Mouse (Mus musculus): ENCODE results near the gene Cdh3. TPM values are rescaled to one million over a fixed set of nuclear protein-coding genes. Genes with fewer than 3 reads are reported as not detected.

Gene Cdh3
- total and polyA plus RNA-seq, 3 experiments, result not detected

DNA sequence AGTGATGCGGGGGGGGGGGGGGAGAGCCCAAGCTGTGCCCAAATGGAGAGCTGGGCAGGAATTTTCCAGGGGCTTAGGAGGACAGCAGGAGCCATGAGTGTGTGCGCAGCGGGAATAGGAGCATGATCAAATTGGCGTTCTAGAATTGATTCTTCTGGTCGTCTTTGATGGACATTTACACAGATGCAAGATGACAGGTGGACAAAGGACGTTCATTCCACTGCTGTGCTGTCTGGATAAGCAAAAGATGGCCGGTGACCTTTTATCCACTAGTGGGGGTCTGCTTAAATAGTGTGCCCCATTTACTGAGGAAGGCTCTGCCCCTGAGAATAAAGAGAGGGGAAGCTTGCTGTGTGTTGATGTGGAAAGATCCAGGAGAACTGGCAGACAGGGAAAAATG lies 58.3 kb downstream of the Cdh3 start:
- Histone ChIP-seq H3K36me3 (ENCODE audit: control insufficient read depth in 1 of 2, insufficient read depth in 2 of 2, low read length in 2 of 2) (no peaks in the 10 kb centered on the region), H3K9ac (ENCODE audit: control insufficient read depth, low read depth, low read length, poor library complexity, severe bottlenecking) (no peak overlapping the region), H3K4me3 (ENCODE audit: control insufficient read depth in 1 of 2, insufficient read depth in 1 of 2, low read depth in 2 of 2, low read length in 2 of 2) (no peak overlapping the region), H3K9me3 (replicated peaks; ENCODE audit: insufficient read depth, low read length) (no peaks in the 10 kb centered on the region), H3K27me3 (ENCODE audit: control insufficient read depth in 1 of 2, insufficient read depth in 2 of 2, low read length in 2 of 2) (no peaks in the 10 kb centered on the region; a peak in 2 of 4 replicates), H3K79me2 (ENCODE audit: control insufficient read depth, insufficient read depth, low read length, poor library complexity) (no peaks in the 10 kb centered on the region), H3K27ac (ENCODE audit: control insufficient read depth, low read depth, low read length) (no peak overlapping the region), H3K4me1 (ENCODE audit: control insufficient read depth in 1 of 2, insufficient read depth in 2 of 2, low read length in 2 of 2) (0 out of 4 replicates have a peak, but pooled peaks cover 0 to 4% of the 10 kb centered on the region in 2 experiments)
- DNase-seq (ENCODE audit: low read depth, low spot score), result no peak
- no peak for TF ChIP-seq HCFC1 (IDR thresholded peaks at IDR 0.05; ENCODE audit: low read depth, low read length)
- TF ChIP-seq USF1 (IDR thresholded peaks at IDR 0.05; ENCODE audit: low read depth, low read length), result no peak
- no peak for TF ChIP-seq SMC3 (IDR thresholded peaks at IDR 0.05; ENCODE audit: low read depth, low read length)
- TF ChIP-seq E2F4 (IDR thresholded peaks at IDR 0.05; ENCODE audit: borderline replicate concordance, low read depth, low read length), result no peak
- no peak for TF ChIP-seq ELF1 (IDR thresholded peaks at IDR 0.05; ENCODE audit: low read depth, low read length)
- TF ChIP-seq RCOR1 (IDR thresholded peaks at IDR 0.05; ENCODE audit: low read depth, low read length), result no peak
- TF ChIP-seq POLR2AphosphoS5 (IDR thresholded peaks at IDR 0.05; ENCODE audit: borderline replicate concordance, low read depth, low read length), result no peak
- no peak for TF ChIP-seq ETS1 (IDR thresholded peaks at IDR 0.05; ENCODE audit: low read depth, low read length)
- no peak for TF ChIP-seq UBTF (IDR thresholded peaks at IDR 0.05; ENCODE audit: borderline replicate concordance, insufficient read depth, low read depth, low read length)
- no peak for TF ChIP-seq CHD2 (IDR thresholded peaks at IDR 0.05; ENCODE audit: low read length)
- TF ChIP-seq POLR2A (IDR thresholded peaks at IDR 0.05; ENCODE audit: control insufficient read depth in 1 of 2, insufficient read depth in 1 of 2, low read depth in 1 of 2, low read length in 2 of 2, poor library complexity in 1 of 2), result no peak
- no peak for TF ChIP-seq NELFE (IDR thresholded peaks at IDR 0.05; ENCODE audit: low read depth, low read length)
- TF ChIP-seq MXI1 (IDR thresholded peaks at IDR 0.05; ENCODE audit: low read depth, low read length), result no peak
- no peak for TF ChIP-seq RAD21 (IDR thresholded peaks at IDR 0.05; ENCODE audit: low read depth, low read length)

- no peak overlapping the region for H3K4me3 ChIP-seq (ENCODE audit: control insufficient read depth in 1 of 2, insufficient read depth in 1 of 2, low read depth in 2 of 2, low read length in 2 of 2)
- H3K4me1 ChIP-seq (ENCODE audit: control insufficient read depth in 1 of 2, insufficient read depth in 2 of 2, low read length in 2 of 2), result 0 out of 4 replicates have a peak, but pooled peaks cover 0 to 4% of the 10 kb centered on the region in 2 experiments
- DNase-seq (ENCODE audit: low read depth, low spot score), result no peak
- H3K9me3 ChIP-seq (replicated peaks; ENCODE audit: insufficient read depth, low read length), result no peaks in the 10 kb centered on the region
- H3K27me3 ChIP-seq (ENCODE audit: control insufficient read depth in 1 of 2, insufficient read depth in 2 of 2, low read length in 2 of 2), result no peaks in the 10 kb centered on the region; a peak in 2 of 4 replicates
- no peak overlapping the region for H3K27ac ChIP-seq (ENCODE audit: control insufficient read depth, low read depth, low read length)
- no peak for TF ChIP-seq SIN3A (IDR thresholded peaks at IDR 0.05; ENCODE audit: low read length)
- no peak for TF ChIP-seq BHLHE40 (IDR thresholded peaks at IDR 0.05; ENCODE audit: borderline replicate concordance, low read depth, low read length)
- TF ChIP-seq MAZ (IDR thresholded peaks at IDR 0.05; ENCODE audit: low read depth, low read length), result no peak
- TF ChIP-seq POLR2A (IDR thresholded peaks at IDR 0.05; ENCODE audit: control insufficient read depth in 1 of 2, insufficient read depth in 1 of 2, low read depth in 1 of 2, low read length in 2 of 2, poor library complexity in 1 of 2), result no peak
- no peak for TF ChIP-seq MYB (IDR thresholded peaks at IDR 0.05; ENCODE audit: low read depth, low read length)
- TF ChIP-seq POLR2AphosphoS5 (IDR thresholded peaks at IDR 0.05; ENCODE audit: borderline replicate concordance, low read depth, low read length), result no peak
- TF ChIP-seq USF1 (IDR thresholded peaks at IDR 0.05; ENCODE audit: low read depth, low read length), result no peak
- TF ChIP-seq GABPA (IDR thresholded peaks at IDR 0.05; ENCODE audit: low read depth, low read length), result no peak
- TF ChIP-seq CHD2 (IDR thresholded peaks at IDR 0.05; ENCODE audit: low read length), result no peak
- TF ChIP-seq NRF1 (IDR thresholded peaks at IDR 0.05; ENCODE audit: insufficient read depth, low read depth, low read length, poor library complexity, severe bottlenecking), result no peak
- TF ChIP-seq ZC3H11A (IDR thresholded peaks at IDR 0.05; ENCODE audit: low read depth, low read length), result no peak
- TF ChIP-seq MYC (IDR thresholded peaks at IDR 0.05; ENCODE audit: low read depth, low read length), result no peak
- TF ChIP-seq JUND (IDR thresholded peaks at IDR 0.05; ENCODE audit: low read depth, low read length), result no peak
- no peak for TF ChIP-seq KAT2A (conservative IDR thresholded peaks at IDR 0.05; ENCODE audit: low read depth, low read length)
- TF ChIP-seq TCF12 (IDR thresholded peaks at IDR 0.05; ENCODE audit: low read depth, low read length), result no peak
- TF ChIP-seq USF2 (IDR thresholded peaks at IDR 0.05; ENCODE audit: borderline replicate concordance in 1 of 2, insufficient read depth in 1 of 2, low read depth in 1 of 2, low read length in 2 of 2), result no peak
- no peak for TF ChIP-seq ZNF384 (IDR thresholded peaks at IDR 0.05; ENCODE audit: low read depth, low read length)
- TF ChIP-seq POLR2AphosphoS2 (IDR thresholded peaks at IDR 0.05; ENCODE audit: low read length), result no peak
- no peak overlapping the region for H3K9ac ChIP-seq (ENCODE audit: control insufficient read depth, low read depth, low read length, poor library complexity, severe bottlenecking)
- no peaks in the 10 kb centered on the region for H3K79me2 ChIP-seq (ENCODE audit: control insufficient read depth, insufficient read depth, low read length, poor library complexity)
- H3K36me3 ChIP-seq (ENCODE audit: control insufficient read depth in 1 of 2, insufficient read depth in 2 of 2, low read length in 2 of 2), result no peaks in the 10 kb centered on the region
Measured at GRCm38 (mm10) chr8:106570386-106570785, 59.7 kb downstream of the Cdh3 start.

Measured in MEL (cell line).